ENCODE assay signal across 9 mouse cellular contexts in the genomic region with DNA sequence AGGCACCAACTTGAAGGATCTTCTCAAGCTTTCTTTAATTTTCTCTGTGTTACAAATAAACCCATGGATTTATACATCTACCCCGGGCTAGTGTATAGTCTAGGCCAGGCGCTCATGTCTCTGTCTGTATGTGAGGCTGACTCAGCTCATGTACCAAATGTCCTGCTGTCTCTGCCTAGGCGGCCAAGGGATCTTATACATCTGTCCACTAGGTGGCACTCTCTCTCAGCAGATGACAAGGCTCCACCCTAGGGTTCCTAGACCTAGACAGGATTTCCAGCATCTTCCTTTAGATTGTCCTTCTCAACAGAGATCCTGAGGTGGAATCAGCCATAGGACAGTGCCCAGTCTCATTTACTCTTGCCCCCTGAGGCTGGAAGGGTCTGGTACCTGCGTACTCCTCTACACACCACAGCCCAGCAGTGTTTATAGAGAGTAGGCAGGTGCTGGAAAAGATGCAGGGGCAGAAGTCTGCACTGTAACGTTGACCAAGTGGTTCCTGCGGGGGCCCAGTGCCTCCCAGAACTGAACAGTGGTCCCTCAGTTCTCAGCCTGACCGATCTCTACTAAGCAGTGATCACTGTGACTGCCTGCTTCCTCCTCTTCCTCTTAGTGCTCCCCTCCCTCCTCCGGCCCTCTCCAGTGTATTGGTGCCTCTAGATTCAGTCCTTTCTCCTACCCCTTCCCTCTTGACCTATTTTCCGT. TPM values are rescaled to one million over a fixed set of nuclear protein-coding genes. Genes with fewer than 3 reads are reported as not detected.
DNase-seq lines count a peak whose midpoint lies in the region; ATAC-seq and TF ChIP-seq lines count a peak whose summit lies in the region.
"Had no signal": no experiment of that assay in that cellular context is flagged by ENCODE, and none has a peak within 500 bp of the region (broad histone marks: within the 10 kb centered on the region; RNA-seq: fewer than 3 reads in every experiment).

No protein-coding gene starts in this region.

- H3K27me3 ChIP-seq in embryonic facial prominence, embryonic 12.5 days: no peaks in the 10 kb centered on the region
- H3K27me3 ChIP-seq in heart, embryonic 11.5 days (ENCODE audit: control insufficient read depth, insufficient read depth, low read length): no peaks in the 10 kb centered on the region
- no peaks in the 10 kb centered on the region for H3K27me3 ChIP-seq in kidney, embryonic 14.5 days (ENCODE audit: control insufficient read depth, insufficient read depth, low read length)
- H3K27me3 ChIP-seq in limb, embryonic 13.5 days: no peaks in the 10 kb centered on the region
- H3K27me3 ChIP-seq in midbrain, postnatal 0 days (ENCODE audit: insufficient read depth, low read length): no peaks in the 10 kb centered on the region
- H3K27me3 ChIP-seq: embryonic facial prominence, embryonic 13.5 days had no signal

- no peak overlapping the region for H3K27ac ChIP-seq in embryonic facial prominence, embryonic 12.5 days
- no peak overlapping the region for H3K27ac ChIP-seq in heart, embryonic 11.5 days (ENCODE audit: low read depth, low read length)
- no peak overlapping the region for H3K27ac ChIP-seq in kidney, embryonic 14.5 days (ENCODE audit: low read depth, low read length)
- no peak overlapping the region for H3K27ac ChIP-seq in limb, embryonic 13.5 days
- H3K27ac ChIP-seq in midbrain, postnatal 0 days (ENCODE audit: low read depth, low read length): no peak overlapping the region
- H3K27ac ChIP-seq: embryonic facial prominence, embryonic 13.5 days had no signal

- 66% methylated on average over 9 of the region's 9 CpGs for WGBS in embryonic facial prominence, embryonic 12.5 days
- WGBS in heart, embryonic 11.5 days (ENCODE audit: insufficient replicate concordance): 58% methylated on average over 9 of the region's 9 CpGs
- 67% methylated on average over 9 of the region's 9 CpGs for WGBS in kidney, embryonic 14.5 days
- 63% methylated on average over 9 of the region's 9 CpGs for WGBS in limb, embryonic 13.5 days
- WGBS in midbrain, postnatal 0 days: 62% methylated on average over 9 of the region's 9 CpGs

- no peak overlapping the region for H3K4me3 ChIP-seq in embryonic facial prominence, embryonic 12.5 days
- H3K4me3 ChIP-seq in heart, embryonic 11.5 days (ENCODE audit: low read depth, low read length): no peak overlapping the region
- no peak overlapping the region for H3K4me3 ChIP-seq in kidney, embryonic 14.5 days (ENCODE audit: low read length)
- H3K4me3 ChIP-seq in limb, embryonic 13.5 days: no peak overlapping the region
- no peak overlapping the region for H3K4me3 ChIP-seq in midbrain, postnatal 0 days (ENCODE audit: low read depth, low read length)
- H3K4me3 ChIP-seq: embryonic facial prominence, embryonic 13.5 days had no signal

- peak; percentile 97 for TF ChIP-seq CTCF in midbrain, postnatal 0 days (IDR thresholded peaks at IDR 0.05)

- H3K4me1 ChIP-seq in embryonic facial prominence, embryonic 12.5 days: no peaks in the 10 kb centered on the region
- H3K4me1 ChIP-seq in heart, embryonic 11.5 days (ENCODE audit: control insufficient read depth, insufficient read depth, low read length): no peaks in the 10 kb centered on the region
- 0 out of 2 replicates have a peak, but pooled peaks cover 1% of the 10 kb centered on the region for H3K4me1 ChIP-seq in kidney, embryonic 14.5 days (ENCODE audit: control insufficient read depth, insufficient read depth, low read length)
- H3K4me1 ChIP-seq in limb, embryonic 13.5 days: no peaks in the 10 kb centered on the region
- no peaks in the 10 kb centered on the region for H3K4me1 ChIP-seq in midbrain, postnatal 0 days (ENCODE audit: insufficient read depth, low read length)

- peaks cover 36% of the 10 kb centered on the region for H3K36me3 ChIP-seq in embryonic facial prominence, embryonic 12.5 days
- peaks cover 8% of the 10 kb centered on the region; the same call in 1 of the 2 replicates for H3K36me3 ChIP-seq in heart, embryonic 11.5 days (ENCODE audit: control insufficient read depth, insufficient read depth, low read length)
- peaks cover 16% of the 10 kb centered on the region for H3K36me3 ChIP-seq in kidney, embryonic 14.5 days (ENCODE audit: control insufficient read depth, insufficient read depth, low read length)
- peaks cover 46% of the 10 kb centered on the region for H3K36me3 ChIP-seq in limb, embryonic 13.5 days
- peaks cover 33% of the 10 kb centered on the region for H3K36me3 ChIP-seq in midbrain, postnatal 0 days (ENCODE audit: insufficient read depth, low read length)

- H3K9me3 ChIP-seq in embryonic facial prominence, embryonic 12.5 days: no peaks in the 10 kb centered on the region
- no peaks in the 10 kb centered on the region for H3K9me3 ChIP-seq in heart, embryonic 11.5 days (replicated peaks; ENCODE audit: control insufficient read depth, low read length)
- H3K9me3 ChIP-seq in kidney, embryonic 14.5 days (ENCODE audit: control insufficient read depth, low read length): no peaks in the 10 kb centered on the region
- H3K9me3 ChIP-seq in limb, embryonic 13.5 days: no peaks in the 10 kb centered on the region
- no peaks in the 10 kb centered on the region for H3K9me3 ChIP-seq in midbrain, postnatal 0 days (ENCODE audit: low read length)
- H3K9me3 ChIP-seq: embryonic facial prominence, embryonic 13.5 days had no signal

- ATAC-seq in embryonic facial prominence, embryonic 12.5 days (ENCODE audit: insufficient number of reproducible peaks, insufficient read depth, low FRiP score, low TSS enrichment): peak; percentile 48
- ATAC-seq in heart, embryonic 11.5 days (replicated peaks; ENCODE audit: insufficient number of reproducible peaks, low FRiP score, low TSS enrichment): peak; percentile 61; the same call in 1 of the 2 replicates
- peak; percentile 61; the same call in 1 of the 2 replicates for ATAC-seq in kidney, embryonic 14.5 days (ENCODE audit: low FRiP score, low TSS enrichment)
- ATAC-seq in limb, embryonic 13.5 days (ENCODE audit: low FRiP score, low read depth): 0 out of 2 replicates have a peak, but pooled peaks have one; percentile 33
- ATAC-seq in midbrain, postnatal 0 days (ENCODE audit: low FRiP score): peak; percentile 71; the same call in 1 of the 2 replicates

- no peak overlapping the region for H3K4me2 ChIP-seq in embryonic facial prominence, embryonic 12.5 days (replicated peaks)
- no peak overlapping the region for H3K4me2 ChIP-seq in heart, embryonic 11.5 days
- no peak overlapping the region for H3K4me2 ChIP-seq in kidney, embryonic 14.5 days (replicated peaks; ENCODE audit: low read depth, low read length)
- no peak overlapping the region for H3K4me2 ChIP-seq in limb, embryonic 13.5 days (replicated peaks)
- H3K4me2 ChIP-seq in midbrain, postnatal 0 days (ENCODE audit: low read depth, low read length, poor library complexity, severe bottlenecking): no peak overlapping the region
- H3K4me2 ChIP-seq: embryonic facial prominence, embryonic 13.5 days had no signal

- DNase-seq in B cell, adult 2 months: peak; percentile 70 to 71
- peak; percentile 64 for DNase-seq in adrenal gland, postnatal 25 days
- DNase-seq in midbrain, postnatal 0 days (ENCODE audit: low spot score): peak; percentile 92
- DNase-seq in spleen, postnatal 14 days (ENCODE audit: low spot score in 2 of 2): peak; percentile 19 to 50

- H3K9ac ChIP-seq in embryonic facial prominence, embryonic 12.5 days: no peak overlapping the region
- no peak overlapping the region for H3K9ac ChIP-seq in heart, embryonic 11.5 days (ENCODE audit: low read depth, low read length)
- H3K9ac ChIP-seq in kidney, embryonic 14.5 days (ENCODE audit: low read depth, low read length): no peak overlapping the region
- no peak overlapping the region for H3K9ac ChIP-seq in limb, embryonic 13.5 days
- H3K9ac ChIP-seq in midbrain, postnatal 0 days (replicated peaks; ENCODE audit: low read length, poor library complexity, severe bottlenecking): no peak overlapping the region
- H3K9ac ChIP-seq: embryonic facial prominence, embryonic 13.5 days had no signal

RNA-seq across cellular contexts. Expression of gene Ctnnbip1, which starts 31.3 kb away (rescaled TPM):
- total RNA-seq in adrenal gland, postnatal 25 days (2021): 24.6 and 39.4 TPM in 2 replicates
- polyA plus RNA-seq in embryonic facial prominence, embryonic 12.5 days (2016; fragmentation: Nextera tagmentation; extraction: Ambion mirVana): 83.3 and 85.2 TPM in 2 replicates
- polyA plus RNA-seq in heart, embryonic 11.5 days (2014; fragmentation: Nextera tagmentation; extraction: Ambion mirVana): 36.3 and 36.8 TPM in 2 replicates
- 66.6 and 71.4 TPM in 2 replicates for polyA plus RNA-seq in kidney, embryonic 14.5 days (2014; fragmentation: Nextera tagmentation; extraction: Ambion mirVana)
- polyA plus RNA-seq in limb, embryonic 13.5 days (2015; fragmentation: Nextera tagmentation; extraction: Ambion mirVana): 80.3 and 83.9 TPM in 2 replicates
- total RNA-seq in midbrain, postnatal 0 days (2014; rRNA removed): 105 and 109 TPM in 2 replicates
- 116 and 117 TPM in 2 replicates for polyA plus RNA-seq in midbrain, postnatal 0 days (2015; fragmentation: Nextera tagmentation; extraction: Ambion mirVana)

RNA-seq across cellular contexts. Expression of gene Clstn1, which starts 36.9 kb away (rescaled TPM):
- 67.9 and 83.9 TPM in 2 replicates for total RNA-seq in adrenal gland, postnatal 25 days (2021)
- 68.1 and 75.7 TPM in 2 replicates for polyA plus RNA-seq in embryonic facial prominence, embryonic 12.5 days (2016; fragmentation: Nextera tagmentation; extraction: Ambion mirVana)
- polyA plus RNA-seq in heart, embryonic 11.5 days (2014; fragmentation: Nextera tagmentation; extraction: Ambion mirVana): 12.3 and 18.1 TPM in 2 replicates
- polyA plus RNA-seq in kidney, embryonic 14.5 days (2014; fragmentation: Nextera tagmentation; extraction: Ambion mirVana): 24.7 and 33.5 TPM in 2 replicates
- 45.2 and 48.1 TPM in 2 replicates for polyA plus RNA-seq in limb, embryonic 13.5 days (2015; fragmentation: Nextera tagmentation; extraction: Ambion mirVana)
- total RNA-seq in midbrain, postnatal 0 days (2014; rRNA removed): 552 and 565 TPM in 2 replicates
- polyA plus RNA-seq in midbrain, postnatal 0 days (2015; fragmentation: Nextera tagmentation; extraction: Ambion mirVana): 196 and 209 TPM in 2 replicates

Comparison
In these comparisons a context has a peak if more than half of its experiments do, and no peak if none do; other contexts are left out.
1. DNase-seq: peak in every context shown above with its lines; median percentile 92 in midbrain, postnatal 0 days; 70 in B cell, adult 2 months; 64 in adrenal gland, postnatal 25 days; 34 in spleen, postnatal 14 days.